Mouse (Mus musculus) thymus, postnatal 10 days (tissue): Measurements from ENCODE around the gene Arhgef6.

Experiments
- DNase-seq, 2 experiments: peaks; one replicate each; pipeline ENCODE4 v3.0.0; 2021; ENCODE audit warnings: low spot score in 2 of 2

Gene Arhgef6

GRCm38 (mm10) chrX:57198036-57198435 lies 140.5 kb downstream of the Arhgef6 start:
- no peak for DNase-seq

GRCm38 (mm10) chrX:57196319-57196718 lies 142.2 kb downstream of the Arhgef6 start:
- no peak for DNase-seq

GRCm38 (mm10) chrX:57189335-57189734 lies 149.2 kb downstream of the Arhgef6 start:
- DNase-seq, result peak; percentile 25 to 41

DNA sequence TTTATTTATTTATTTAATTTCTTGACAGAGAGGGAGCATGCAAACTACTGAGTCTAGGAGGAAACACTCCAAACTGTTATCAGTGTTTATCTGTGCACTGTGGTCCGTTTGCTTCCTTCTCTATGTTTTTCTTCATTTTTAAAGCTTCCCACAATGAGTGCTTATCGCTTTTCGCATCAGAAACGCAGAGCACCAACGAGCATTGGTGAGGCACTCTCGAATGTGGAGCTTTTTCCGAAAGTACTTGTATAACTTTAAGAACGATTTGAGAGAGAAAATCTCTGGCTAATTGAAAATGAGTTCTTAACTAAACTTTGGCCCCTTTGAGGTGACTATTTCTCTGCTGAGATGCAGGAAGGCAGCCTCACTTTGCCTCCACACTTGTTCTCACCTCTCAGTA lies 151.2 kb downstream of the Arhgef6 start:
- DNase-seq, result no peak

DNA sequence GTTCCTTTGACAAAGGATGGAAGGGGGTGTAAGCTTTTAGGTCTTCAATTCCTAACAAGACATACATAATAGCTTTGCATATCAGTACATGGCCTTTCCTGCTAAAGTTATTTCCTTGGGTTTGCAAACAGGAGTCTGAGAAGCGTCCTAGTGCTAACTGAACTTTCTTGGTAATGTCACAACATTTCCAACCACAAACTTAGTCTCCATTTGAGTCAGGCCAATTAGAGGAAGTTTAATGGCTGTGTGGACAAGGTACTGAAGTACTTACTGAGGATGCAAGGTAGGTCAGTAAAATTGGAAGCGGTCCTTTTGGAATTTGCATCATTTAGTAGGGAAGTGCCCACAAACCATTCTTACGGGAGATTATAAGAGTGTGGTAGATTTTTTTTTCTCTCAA lies 155.2 kb downstream of the Arhgef6 start:
- DNase-seq, result no peak

DNA sequence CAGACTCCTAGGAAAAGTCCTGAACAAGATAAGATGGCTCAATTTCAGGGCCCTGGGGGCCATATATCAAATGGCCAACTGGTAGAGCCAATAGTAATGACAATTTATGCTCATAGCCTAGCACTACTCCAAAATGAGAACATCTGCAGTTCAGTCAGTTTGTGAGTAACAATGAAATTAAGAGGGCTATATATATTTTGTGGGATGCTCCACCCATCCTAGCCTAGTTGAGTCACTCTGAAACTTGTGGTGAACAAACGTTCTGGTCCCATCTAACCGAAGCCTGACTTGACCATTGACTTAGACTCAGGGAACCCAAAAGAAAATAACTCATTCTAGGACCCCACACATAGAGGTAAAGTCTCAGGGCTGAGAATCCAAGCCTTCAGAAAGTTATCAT lies 156.1 kb downstream of the Arhgef6 start:
- DNase-seq, result no peak
